Mouse (Mus musculus) CD4-positive helper T cell, adult 2 months (primary cell): ENCODE measurements around the gene Kcnk2.

Experiments
- DNase-seq: peaks from one replicate; pipeline ENCODE4 v3.0.0-alpha.2; 2012; ENCODE audit warnings: low read depth, missing footprints, low spot score

Gene Kcnk2

GRCm38 (mm10) chr1:189217751-189218564, 184.1 kb downstream of the Kcnk2 start:
- DNase-seq: no peak

- DNase-seq: no peak
Measured at GRCm38 (mm10) chr1:189215131-189215530, 186.9 kb downstream of the Kcnk2 start.

GRCm38 (mm10) chr1:189214477-189214876, 187.6 kb downstream of the Kcnk2 start:
- DNase-seq: no peak

- no peak for DNase-seq
Measured at GRCm38 (mm10) chr1:189209715-189210108, 192.4 kb downstream of the Kcnk2 start.

- no peak for DNase-seq
Measured at GRCm38 (mm10) chr1:189209029-189209714, 192.9 kb downstream of the Kcnk2 start.

- DNase-seq: no peak
Measured at GRCm38 (mm10) chr1:189208605-189209004, 193.5 kb downstream of the Kcnk2 start.

GRCm38 (mm10) chr1:189195758-189196157, 206.3 kb downstream of the Kcnk2 start:
- no peak for DNase-seq

- no peak for DNase-seq
Measured at GRCm38 (mm10) chr1:189187737-189188390, 214.2 kb downstream of the Kcnk2 start.

GRCm38 (mm10) chr1:189185206-189185750, 216.8 kb downstream of the Kcnk2 start:
- no peak for DNase-seq

- no peak for DNase-seq
Measured at GRCm38 (mm10) chr1:189177746-189178145, 224.3 kb downstream of the Kcnk2 start.

- no peak for DNase-seq
Measured at GRCm38 (mm10) chr1:189173479-189173878, 228.6 kb downstream of the Kcnk2 start.

- no peak for DNase-seq
Measured at GRCm38 (mm10) chr1:189171138-189171537, 230.9 kb downstream of the Kcnk2 start.

- no peak for DNase-seq
Measured at GRCm38 (mm10) chr1:189165756-189166155, 236.3 kb downstream of the Kcnk2 start.

GRCm38 (mm10) chr1:189165141-189165540, 236.9 kb downstream of the Kcnk2 start:
- no peak for DNase-seq

GRCm38 (mm10) chr1:189164721-189165120, 237.4 kb downstream of the Kcnk2 start:
- DNase-seq: no peak

- DNase-seq: no peak
Measured at GRCm38 (mm10) chr1:189164241-189164640, 237.8 kb downstream of the Kcnk2 start.
